Mouse (Mus musculus): ENCODE data around the gene Cdk5r1. TPM values are rescaled to one million over a fixed set of nuclear protein-coding genes. Genes with fewer than 3 reads are reported as not detected.

Gene Cdk5r1
- polyA plus RNA-seq, 1 experiment from 2014 or later: 92.7 TPM

- H3K4me1 ChIP-seq (replicated peaks; ENCODE audit: control insufficient read depth, insufficient read depth, low read length): peaks cover 46% of the 10 kb centered on the region
- no peaks in the 10 kb centered on the region for H3K36me3 ChIP-seq (replicated peaks; ENCODE audit: control insufficient read depth, insufficient read depth)
- WGBS: 13% methylated on average over 9 of the region's 9 CpGs
- ATAC-seq (ENCODE audit: low FRiP score): peak; percentile 96
- H3K4me2 ChIP-seq (replicated peaks): peak overlapping the region; percentile 17; the same call in 1 of the 2 replicates
- peak; percentile 84 for DNase-seq (ENCODE audit: low spot score)
- no peaks in the 10 kb centered on the region; the same call in 1 of the 2 replicates for H3K27me3 ChIP-seq (ENCODE audit: control insufficient read depth, insufficient read depth, low read length)
- H3K4me3 ChIP-seq (replicated peaks; ENCODE audit: low read length): no peak overlapping the region
- H3K9me3 ChIP-seq (ENCODE audit: control insufficient read depth, low read length): no peaks in the 10 kb centered on the region
- H3K9ac ChIP-seq: peak overlapping the region; percentile 41; the same call in 1 of the 2 replicates
- peak overlapping the region; percentile 96 for H3K27ac ChIP-seq
Observed at GRCm38 (mm10) chr11:80518421-80519367, 41.9 kb downstream of the Cdk5r1 start.

DNA sequence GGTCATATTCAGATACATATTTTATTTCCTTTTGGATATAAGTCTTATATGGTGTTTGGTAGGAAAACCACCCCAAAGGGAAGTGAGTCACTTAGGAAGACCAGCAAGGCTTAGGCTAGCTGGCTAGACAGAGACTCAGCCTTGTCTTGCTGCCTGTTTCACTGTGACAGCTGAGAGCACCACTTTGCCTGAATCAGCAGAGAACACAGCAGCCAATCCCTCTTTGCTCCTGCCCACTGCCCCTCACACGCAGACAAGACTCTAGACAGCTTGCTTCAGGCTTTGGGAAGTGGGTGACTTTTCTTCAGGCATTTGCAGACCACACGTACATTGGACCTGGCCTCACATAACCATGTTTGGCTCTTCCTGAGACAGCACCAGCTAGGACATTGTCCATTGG is 44.3 kb downstream of the Cdk5r1 start:
- H3K36me3 ChIP-seq (replicated peaks; ENCODE audit: control insufficient read depth, insufficient read depth): no peaks in the 10 kb centered on the region
- DNase-seq (ENCODE audit: low spot score): no peak
- no peak overlapping the region for H3K27ac ChIP-seq
- no peak overlapping the region for H3K4me3 ChIP-seq (replicated peaks; ENCODE audit: low read length)
- no peaks in the 10 kb centered on the region for H3K9me3 ChIP-seq (ENCODE audit: control insufficient read depth, low read length)
- H3K4me2 ChIP-seq (replicated peaks): no peak overlapping the region
- no peak for ATAC-seq (ENCODE audit: low FRiP score)
- H3K9ac ChIP-seq: no peak overlapping the region
- WGBS: 77% methylated on average over 2 of the region's 2 CpGs
- H3K4me1 ChIP-seq (replicated peaks; ENCODE audit: control insufficient read depth, insufficient read depth, low read length): peaks cover 31% of the 10 kb centered on the region
- no peaks in the 10 kb centered on the region; the same call in 1 of the 2 replicates for H3K27me3 ChIP-seq (ENCODE audit: control insufficient read depth, insufficient read depth, low read length)

GRCm38 (mm10) chr11:80522852-80523251 is 46.0 kb downstream of the Cdk5r1 start:
- H3K4me3 ChIP-seq (replicated peaks; ENCODE audit: low read length): no peak overlapping the region
- H3K4me1 ChIP-seq (replicated peaks; ENCODE audit: control insufficient read depth, insufficient read depth, low read length): peaks cover 22% of the 10 kb centered on the region
- no peak overlapping the region for H3K9ac ChIP-seq
- H3K27me3 ChIP-seq (ENCODE audit: control insufficient read depth, insufficient read depth, low read length): no peaks in the 10 kb centered on the region; the same call in 1 of the 2 replicates
- no peak overlapping the region for H3K27ac ChIP-seq
- no peaks in the 10 kb centered on the region for H3K36me3 ChIP-seq (replicated peaks; ENCODE audit: control insufficient read depth, insufficient read depth)
- H3K9me3 ChIP-seq (ENCODE audit: control insufficient read depth, low read length): no peaks in the 10 kb centered on the region
- ATAC-seq (ENCODE audit: low FRiP score): no peak
- DNase-seq (ENCODE audit: low spot score): no peak
- 55% methylated on average over 2 of the region's 2 CpGs for WGBS
- no peak overlapping the region for H3K4me2 ChIP-seq (replicated peaks)

- ATAC-seq (ENCODE audit: low FRiP score) (no peak), DNase-seq (ENCODE audit: low spot score) (no peak)
- Histone ChIP-seq H3K27ac (no peak overlapping the region), H3K9ac (no peak overlapping the region), H3K4me1 (replicated peaks; ENCODE audit: control insufficient read depth, insufficient read depth, low read length) (peaks cover 16% of the 10 kb centered on the region), H3K27me3 (ENCODE audit: control insufficient read depth, insufficient read depth, low read length) (no peaks in the 10 kb centered on the region; the same call in 1 of the 2 replicates), H3K4me3 (replicated peaks; ENCODE audit: low read length) (no peak overlapping the region), H3K9me3 (ENCODE audit: control insufficient read depth, low read length) (no peaks in the 10 kb centered on the region), H3K4me2 (replicated peaks) (no peak overlapping the region), H3K36me3 (replicated peaks; ENCODE audit: control insufficient read depth, insufficient read depth) (no peaks in the 10 kb centered on the region)
- 55% methylated on average over 4 of the region's 4 CpGs for WGBS
Observed at GRCm38 (mm10) chr11:80523410-80523809, 46.6 kb downstream of the Cdk5r1 start.

- Histone ChIP-seq H3K9me3 (ENCODE audit: control insufficient read depth, low read length) (no peaks in the 10 kb centered on the region), H3K36me3 (replicated peaks; ENCODE audit: control insufficient read depth, insufficient read depth) (no peaks in the 10 kb centered on the region), H3K27ac (no peak overlapping the region), H3K4me3 (replicated peaks; ENCODE audit: low read length) (no peak overlapping the region), H3K9ac (no peak overlapping the region), H3K4me2 (replicated peaks) (no peak overlapping the region), H3K27me3 (ENCODE audit: control insufficient read depth, insufficient read depth, low read length) (no peaks in the 10 kb centered on the region; the same call in 1 of the 2 replicates), H3K4me1 (replicated peaks; ENCODE audit: control insufficient read depth, insufficient read depth, low read length) (peaks cover 8% of the 10 kb centered on the region)
- 94% methylated on average over 5 of the region's 5 CpGs for WGBS
- DNase-seq (ENCODE audit: low spot score) (no peak), ATAC-seq (ENCODE audit: low FRiP score) (no peak)
Observed at GRCm38 (mm10) chr11:80524213-80524612, 47.4 kb downstream of the Cdk5r1 start.

DNA sequence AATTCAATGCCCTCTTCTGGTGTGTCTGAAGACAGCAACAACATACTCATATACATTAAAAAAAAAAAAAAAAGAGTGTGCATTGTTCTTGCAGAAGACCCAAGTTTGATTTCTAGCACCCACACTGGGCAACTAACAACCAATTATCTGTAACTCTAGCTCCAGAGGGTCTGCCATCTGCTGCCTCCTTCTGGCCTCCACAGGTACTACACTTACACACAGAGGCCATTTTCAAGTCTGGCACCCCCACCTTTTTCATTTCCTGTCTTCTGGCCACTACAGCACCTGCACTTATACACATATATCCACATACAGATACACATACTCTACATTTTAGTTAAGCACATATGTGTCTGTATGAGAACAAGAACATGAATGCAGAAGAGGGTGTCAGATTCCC is 50.9 kb downstream of the Cdk5r1 start:
- Histone ChIP-seq H3K27ac (no peak overlapping the region), H3K27me3 (ENCODE audit: control insufficient read depth, insufficient read depth, low read length) (no peaks in the 10 kb centered on the region), H3K4me2 (replicated peaks) (no peak overlapping the region), H3K9ac (no peak overlapping the region), H3K9me3 (ENCODE audit: control insufficient read depth, low read length) (no peaks in the 10 kb centered on the region), H3K4me1 (replicated peaks; ENCODE audit: control insufficient read depth, insufficient read depth, low read length) (no peaks in the 10 kb centered on the region), H3K4me3 (replicated peaks; ENCODE audit: low read length) (no peak overlapping the region), H3K36me3 (replicated peaks; ENCODE audit: control insufficient read depth, insufficient read depth) (no peaks in the 10 kb centered on the region)
- ATAC-seq (ENCODE audit: low FRiP score) (no peak), DNase-seq (ENCODE audit: low spot score) (no peak)

DNA sequence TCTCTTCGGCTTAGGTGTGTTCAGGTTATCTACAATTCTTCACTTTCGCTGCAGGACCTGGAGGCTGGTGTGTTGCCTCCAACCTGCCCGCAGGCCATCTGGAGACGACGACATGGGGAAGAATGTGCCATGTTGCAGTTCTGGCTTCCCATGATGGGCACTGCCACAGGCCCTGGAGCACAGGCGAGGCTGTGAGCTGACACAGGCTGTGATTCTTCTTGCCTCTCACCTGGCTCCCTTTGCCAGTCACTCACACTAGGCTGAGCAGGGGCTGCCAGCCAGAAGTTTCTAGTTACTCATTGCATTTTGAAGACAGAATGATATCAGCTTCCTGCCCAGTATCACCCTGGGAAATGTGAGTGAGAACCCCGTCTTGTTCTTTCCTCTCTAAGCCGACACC is 52.3 kb downstream of the Cdk5r1 start:
- H3K4me3 ChIP-seq (replicated peaks; ENCODE audit: low read length): no peak overlapping the region
- H3K9ac ChIP-seq: no peak overlapping the region
- no peaks in the 10 kb centered on the region for H3K27me3 ChIP-seq (ENCODE audit: control insufficient read depth, insufficient read depth, low read length)
- H3K9me3 ChIP-seq (ENCODE audit: control insufficient read depth, low read length): no peaks in the 10 kb centered on the region
- H3K27ac ChIP-seq: no peak overlapping the region
- no peaks in the 10 kb centered on the region for H3K4me1 ChIP-seq (replicated peaks; ENCODE audit: control insufficient read depth, insufficient read depth, low read length)
- ATAC-seq (ENCODE audit: low FRiP score) (no peak), DNase-seq (ENCODE audit: low spot score) (no peak)
- no peak overlapping the region for H3K4me2 ChIP-seq (replicated peaks)
- no peaks in the 10 kb centered on the region for H3K36me3 ChIP-seq (replicated peaks; ENCODE audit: control insufficient read depth, insufficient read depth)
- WGBS: 87% methylated on average over 8 of the region's 8 CpGs

Other genes starting within 250 kb of the Cdk5r1 start
- 4.6 and 5.4 TPM in 2 replicates for gene Rhbdl3, start 176.1 kb upstream of the Cdk5r1 start, polyA plus RNA-seq (2014; fragmentation: Nextera tagmentation; extraction: Ambion mirVana)
- gene 5730455P16Rik, start 99.0 kb upstream of the Cdk5r1 start, polyA plus RNA-seq (2014; fragmentation: Nextera tagmentation; extraction: Ambion mirVana): 37.6 and 40.4 TPM in 2 replicates
- gene Zfp207, start 93.7 kb upstream of the Cdk5r1 start, polyA plus RNA-seq (2014; fragmentation: Nextera tagmentation; extraction: Ambion mirVana): 190 and 213 TPM in 2 replicates
- gene Psmd11, start 48.4 kb upstream of the Cdk5r1 start, polyA plus RNA-seq (2014; fragmentation: Nextera tagmentation; extraction: Ambion mirVana): 256 and 266 TPM in 2 replicates